Mouse (Mus musculus) large intestine, adult 2 months (tissue): ENCODE results near the gene Sept1. TPM values are rescaled to one million over a fixed set of nuclear protein-coding genes. Genes with fewer than 3 reads are reported as not detected.

Experiments
- DNase-seq: peaks from one replicate; pipeline ENCODE4 v3.0.0-alpha.2; 2012; ENCODE audit warnings: low read depth, low spot score
- WGBS: fragments of 180-500 bp; shearing (Covaris S2); methylation state at CpG from one replicate; pipeline ENCODE4 v1.1.7; 2018; 5-methylcytosine and 5-hydroxymethylcytosine counted together
- polyA plus RNA-seq: library from polyadenylated mRNA; depleted of rRNA; stranded (reverse); fragments of >200 nt; gene quantifications from 2 replicates; pipeline ENCODE4 v1.2.3, GENCODE M21; 2012; rRNA removed

Gene Sept1
- polyA plus RNA-seq, 1 experiment, result 32.4 TPM

DNA sequence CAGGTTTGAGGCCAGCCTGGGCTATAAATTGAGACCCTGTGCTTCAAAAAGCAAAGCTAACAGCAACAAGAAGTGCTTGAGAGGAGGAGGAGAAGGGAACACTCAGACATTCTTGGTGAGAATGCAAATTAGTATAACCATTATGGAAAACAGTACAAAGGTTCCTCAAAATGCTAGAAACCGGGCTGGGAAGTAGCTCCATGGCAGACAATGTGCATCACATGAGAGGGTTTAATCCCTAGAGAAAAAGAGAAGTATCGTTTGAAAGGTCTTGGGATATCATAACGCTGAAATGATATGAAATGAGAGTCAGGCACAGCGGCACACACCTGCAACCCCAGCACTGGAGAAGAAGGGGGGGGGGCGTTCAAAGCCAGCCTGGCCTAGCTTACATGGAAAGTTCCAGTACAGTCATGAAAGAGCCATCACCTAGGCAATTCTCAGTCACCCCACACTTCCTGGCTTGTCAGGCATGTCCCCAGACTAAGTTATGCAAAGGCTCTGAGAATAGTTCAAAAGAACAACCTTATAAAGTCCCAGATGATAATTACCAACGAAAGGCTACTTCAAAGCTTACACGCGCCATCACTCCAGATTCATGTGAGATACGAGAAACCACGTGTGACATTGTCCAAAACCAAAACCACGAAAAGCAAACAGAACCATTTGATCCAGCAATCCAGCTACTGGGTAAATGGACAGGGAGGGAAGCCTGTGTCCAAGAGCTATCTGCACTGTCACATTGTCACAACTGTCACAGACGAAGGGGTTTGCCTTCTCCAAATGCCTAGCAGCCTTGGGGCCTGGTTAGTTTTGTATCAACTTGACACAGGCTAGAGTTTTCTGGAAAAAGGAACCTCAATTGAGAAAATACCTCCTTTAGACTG is 67.1 kb downstream of the Sept1 start:
- DNase-seq, result no peak
- WGBS, result 78% methylated on average over 12 of the region's 12 CpGs

Other genes with a start within 250 kb of the Sept1 start
- gene Mvp, start 218.5 kb downstream of the Sept1 start, polyA plus RNA-seq, result 185 and 289 TPM in 2 replicates
- 0.45 and 3.0 TPM in 2 replicates for gene Pagr1b, start 216.6 kb downstream of the Sept1 start, polyA plus RNA-seq
- 5.3 and 11.3 TPM in 2 replicates for gene Pagr1a, start 215.8 kb downstream of the Sept1 start, polyA plus RNA-seq
- 22.1 and 23.8 TPM in 2 replicates for gene Gm42742, start 212.0 kb downstream of the Sept1 start, polyA plus RNA-seq
- gene Prrt2, start 211.9 kb downstream of the Sept1 start, polyA plus RNA-seq, result 1.7 and 2.5 TPM in 2 replicates
- gene Maz, start 206.1 kb downstream of the Sept1 start, polyA plus RNA-seq, result 102 and 115 TPM in 2 replicates
- 18.4 and 19.3 TPM in 2 replicates for gene Kif22, start 190.7 kb downstream of the Sept1 start, polyA plus RNA-seq
- gene Zg16, start 145.8 kb downstream of the Sept1 start, polyA plus RNA-seq, result 7,033 and 9,267 TPM in 2 replicates
- gene AI467606, start 141.8 kb downstream of the Sept1 start, polyA plus RNA-seq, result 12.4 and 16.5 TPM in 2 replicates
- gene Qprt, start 110.9 kb downstream of the Sept1 start, polyA plus RNA-seq, result 1.5 TPM in 2 replicates
- gene Spn, start 95.3 kb downstream of the Sept1 start, polyA plus RNA-seq, result 3.7 and 5.7 TPM in 2 replicates
- gene Cd2bp2, start 37.1 kb downstream of the Sept1 start, polyA plus RNA-seq, result 25.1 and 28.6 TPM in 2 replicates
- 30.0 and 34.2 TPM in 2 replicates for gene Tbc1d10b, start 24.7 kb downstream of the Sept1 start, polyA plus RNA-seq
- gene Mylpf, start 24.2 kb downstream of the Sept1 start, polyA plus RNA-seq, result 2.5 and 4.1 TPM in 2 replicates
- 5.7 and 7.9 TPM in 2 replicates for gene Zfp553, start 69 bp downstream of the Sept1 start, polyA plus RNA-seq
- gene Zfp771, start 11.1 kb upstream of the Sept1 start, polyA plus RNA-seq, result 25.7 and 34.0 TPM in 2 replicates
- 79.9 and 80.9 TPM in 2 replicates for gene Dctpp1, start 27.6 kb upstream of the Sept1 start, polyA plus RNA-seq
- 58.1 and 85.1 TPM in 2 replicates for gene Sephs2, start 40.9 kb upstream of the Sept1 start, polyA plus RNA-seq
- 9.9 and 13.0 TPM in 2 replicates for gene Itgal, start 63.1 kb upstream of the Sept1 start, polyA plus RNA-seq
- gene Zfp768, start 112.5 kb upstream of the Sept1 start, polyA plus RNA-seq, result 19.4 and 28.2 TPM in 2 replicates
- 15.0 and 35.0 TPM in 2 replicates for gene Zfp747, start 142.9 kb upstream of the Sept1 start, polyA plus RNA-seq
- 6.2 and 9.3 TPM in 2 replicates for gene 9130019O22Rik, start 154.0 kb upstream of the Sept1 start, polyA plus RNA-seq
- gene E430018J23Rik, start 160.5 kb upstream of the Sept1 start, polyA plus RNA-seq, result 10.2 and 15.5 TPM in 2 replicates
- gene Zfp764, start 173.7 kb upstream of the Sept1 start, polyA plus RNA-seq, result 5.8 and 8.8 TPM in 2 replicates
- 18.1 and 20.5 TPM in 2 replicates for gene Zfp688, start 188.9 kb upstream of the Sept1 start, polyA plus RNA-seq
- 2.1 and 2.5 TPM in 2 replicates for gene Zfp689, start 216.0 kb upstream of the Sept1 start, polyA plus RNA-seq
- 59.8 and 93.6 TPM in 2 replicates for gene Prr14, start 226.5 kb upstream of the Sept1 start, polyA plus RNA-seq
- 21.0 and 26.6 TPM in 2 replicates for gene Fbrs, start 246.1 kb upstream of the Sept1 start, polyA plus RNA-seq